Mouse (Mus musculus) olfactory bulb, adult 2 months (tissue): ENCODE results near the gene Magi3.

Source experiments
- CTCF ChIP-seq: fragments of 200-500 bp; IDR thresholded peaks from 2 replicates; pipeline ENCODE4 v1.5.1; 2012; ENCODE audit warnings: low read depth, mild to moderate bottlenecking, low read length, moderate library complexity; ENCODE audit not compliant: insufficient read depth
- POLR2A ChIP-seq: fragments of 200-500 bp; IDR thresholded peaks from 2 replicates; pipeline ENCODE4 v1.6.1; 2012; ENCODE audit warnings: mild to moderate bottlenecking, low read depth, low read length, moderate library complexity; ENCODE audit not compliant: insufficient read depth

GRCm38 (mm10) chr3:104007479-104007878 lies 212.7 kb downstream of the Magi3 start:
- no peak for TF ChIP-seq CTCF
- TF ChIP-seq POLR2A = no peak
